Mouse (Mus musculus) inflammation-experienced regulatory T-cells, adult 6 months (primary cell): ENCODE measurements around the gene Akt1. TPM values are rescaled to one million over a fixed set of nuclear protein-coding genes. Genes with fewer than 3 reads are reported as not detected.
A peak's percentile ranks its signal among the peaks of the same experiment; 100 is the strongest.

Experiments used
- ATAC-seq: one replicate; pipeline ENCODE4 v1.8.0; 2017
- polyA plus RNA-seq, 3 experiments: library from polyadenylated mRNA; unstranded; fragments of 100-300 nt; shearing (Covaris generic); gene quantifications; one replicate each; pipeline ENCODE4 v1.2.1; 2017

The Akt1 gene
- polyA plus RNA-seq, 3 experiments from 2014 or later = 20.2 to 26.3 (median 21.0) TPM

DNA sequence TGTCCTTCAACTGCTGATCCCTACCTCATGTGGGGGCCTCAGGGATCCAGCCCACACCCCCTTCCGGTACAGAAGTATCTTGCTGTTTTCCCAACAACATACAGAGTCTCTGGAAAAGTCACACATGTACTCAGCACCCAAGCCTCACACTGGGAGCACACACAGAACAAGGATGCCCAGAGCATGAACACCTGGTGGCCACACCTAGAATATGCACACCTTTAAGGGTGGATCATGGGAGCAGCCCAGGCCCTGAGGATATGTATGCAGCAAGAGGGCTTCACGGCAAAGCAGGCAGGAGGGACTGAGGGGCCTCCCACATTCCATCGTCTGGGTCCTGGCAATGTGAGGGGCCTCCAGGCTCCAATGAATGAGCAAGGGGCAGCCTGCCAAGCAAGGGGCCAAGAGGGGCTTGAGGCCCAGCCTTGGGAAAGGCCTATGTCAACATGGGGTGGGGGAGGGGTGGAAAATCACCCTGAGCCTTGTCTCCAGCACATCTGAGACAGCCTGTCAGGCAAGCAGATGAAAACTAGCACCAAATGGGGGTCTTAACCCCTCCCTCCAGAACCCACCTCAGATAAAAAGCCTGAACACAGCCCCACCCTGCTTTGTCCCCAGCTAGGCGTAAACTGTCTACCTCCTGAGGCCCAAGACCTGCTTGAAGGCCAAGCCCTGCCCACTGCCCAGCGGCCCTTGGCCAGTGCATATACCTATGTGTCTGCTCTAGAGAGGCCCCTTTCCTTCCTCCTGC, 13.9 kb downstream of the Akt1 start:
- no peak for ATAC-seq

GRCm38 (mm10) chr12:112659109-112659508, 15.6 kb downstream of the Akt1 start:
- ATAC-seq = no peak

- ATAC-seq = no peak
These were observed 16.1 kb downstream of the Akt1 start for GRCm38 (mm10) chr12:112658619-112659018.

DNA sequence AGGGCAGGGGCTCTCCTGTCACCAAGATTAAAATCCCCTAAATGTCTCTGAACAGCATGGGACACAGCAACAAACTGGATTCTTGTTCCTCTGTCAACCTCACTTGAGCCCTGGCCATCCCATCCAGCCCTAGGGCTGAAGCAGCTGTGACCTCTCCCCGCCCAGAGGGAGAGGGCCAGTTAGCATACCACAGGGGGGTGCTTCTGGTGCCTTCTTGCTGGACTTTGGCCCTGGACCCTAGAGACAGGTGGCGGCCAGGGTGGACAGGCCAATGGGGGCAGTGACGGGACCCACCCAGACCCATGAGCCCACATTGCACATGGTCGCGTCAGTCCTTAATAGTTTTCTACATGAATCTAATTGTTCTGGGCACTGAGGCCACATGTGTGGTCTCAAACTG, 20.6 kb downstream of the Akt1 start:
- ATAC-seq = no peak

GRCm38 (mm10) chr12:112653157-112653824, 21.4 kb downstream of the Akt1 start:
- peak; percentile 77 for ATAC-seq

GRCm38 (mm10) chr12:112651778-112652439, 22.8 kb downstream of the Akt1 start:
- no peak for ATAC-seq

GRCm38 (mm10) chr12:112648081-112648480, 26.6 kb downstream of the Akt1 start:
- no peak for ATAC-seq

GRCm38 (mm10) chr12:112646139-112646538, 28.5 kb downstream of the Akt1 start:
- ATAC-seq = no peak

GRCm38 (mm10) chr12:112644855-112645506, 29.7 kb downstream of the Akt1 start:
- ATAC-seq = peak; percentile 46

GRCm38 (mm10) chr12:112644180-112644854, 30.4 kb downstream of the Akt1 start, which contains the start of gene Siva1:
TSS of gene Siva1 (plus strand) at chr12:112644679.
- ATAC-seq = peak; percentile 87

DNA sequence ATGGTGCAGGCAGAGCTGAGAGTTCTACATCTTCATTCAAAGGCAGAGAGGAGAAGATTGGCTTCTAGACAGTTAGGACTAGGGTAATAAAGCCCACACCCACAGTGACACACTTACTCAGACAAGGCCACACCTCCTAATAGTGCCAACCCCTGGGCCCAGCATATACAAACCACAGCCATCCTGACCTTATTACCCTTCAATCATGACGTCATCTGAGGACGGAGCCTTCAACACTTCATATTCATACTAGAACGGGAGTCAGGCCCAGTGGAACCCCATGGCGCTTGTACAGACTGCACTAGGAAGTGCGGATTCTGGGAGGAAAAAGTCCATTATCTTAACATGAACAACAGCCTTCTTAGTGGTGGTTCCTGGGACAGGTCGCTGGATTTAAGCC, 31.6 kb downstream of the Akt1 start:
- no peak for ATAC-seq

DNA sequence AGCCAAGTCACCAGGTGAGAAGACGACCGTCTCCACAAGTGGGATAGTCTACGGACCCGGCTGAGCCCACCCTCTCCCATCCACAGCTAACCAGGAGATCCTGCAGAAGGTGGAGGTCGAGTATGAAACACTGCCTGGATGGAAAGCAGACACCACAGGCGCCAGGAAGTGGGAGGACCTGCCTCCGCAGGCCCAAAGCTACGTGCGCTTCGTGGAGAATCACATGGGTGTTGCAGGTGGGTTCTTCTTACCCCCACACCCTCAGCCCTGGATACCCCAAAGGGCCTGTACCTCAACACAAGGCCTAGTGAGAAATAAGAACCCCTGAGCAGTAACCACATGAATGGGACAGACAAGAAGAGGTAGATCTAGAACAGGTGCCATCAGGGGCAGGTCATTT, 35.2 kb downstream of the Akt1 start:
- no peak for ATAC-seq

DNA sequence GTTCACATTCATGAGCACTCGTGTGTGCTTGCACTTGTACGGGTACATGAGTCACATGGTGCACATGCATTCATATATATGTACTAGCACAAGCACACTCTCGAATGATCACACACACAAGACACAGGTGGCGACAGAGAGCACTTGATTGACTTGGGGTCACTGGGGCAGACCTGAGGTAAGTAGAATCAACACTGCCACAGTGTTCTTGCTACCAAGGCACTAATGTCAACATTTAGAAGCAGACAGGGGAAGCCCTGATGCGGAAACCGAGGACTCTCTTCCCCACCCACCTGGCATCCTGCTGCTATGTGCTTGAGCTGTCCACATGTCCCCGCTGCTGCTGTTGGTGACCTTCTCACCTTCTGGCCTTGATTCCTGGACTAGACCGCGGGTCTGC, 41.0 kb downstream of the Akt1 start:
- no peak for ATAC-seq

- no peak for ATAC-seq
These were observed 41.8 kb downstream of the Akt1 start for GRCm38 (mm10) chr12:112632907-112633306.

- no peak for ATAC-seq
These were observed 42.5 kb downstream of the Akt1 start for GRCm38 (mm10) chr12:112632084-112632777.

DNA sequence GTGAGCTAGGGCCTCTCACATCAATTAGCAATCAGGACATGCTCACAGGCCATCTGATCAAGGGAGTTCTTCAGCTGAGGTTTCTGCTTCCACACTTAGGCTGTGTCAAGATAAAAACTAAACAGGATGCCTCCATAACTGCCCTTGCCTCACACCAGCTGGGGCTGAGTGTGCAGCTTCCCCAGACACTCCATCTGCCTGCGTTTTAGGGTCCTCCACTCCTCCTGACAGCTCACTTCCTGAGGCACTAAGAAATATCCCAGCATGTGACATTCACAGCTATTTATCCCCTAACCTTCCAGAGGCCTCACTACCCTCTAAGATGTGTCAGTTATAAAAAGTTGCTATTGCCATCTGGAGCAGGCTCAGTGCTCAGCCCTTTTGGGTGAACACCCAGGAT, 43.2 kb downstream of the Akt1 start:
- ATAC-seq = no peak

- ATAC-seq = no peak
These were observed 43.9 kb downstream of the Akt1 start for GRCm38 (mm10) chr12:112630796-112631195.

- ATAC-seq = no peak
These were observed 44.7 kb downstream of the Akt1 start for GRCm38 (mm10) chr12:112630029-112630428.

DNA sequence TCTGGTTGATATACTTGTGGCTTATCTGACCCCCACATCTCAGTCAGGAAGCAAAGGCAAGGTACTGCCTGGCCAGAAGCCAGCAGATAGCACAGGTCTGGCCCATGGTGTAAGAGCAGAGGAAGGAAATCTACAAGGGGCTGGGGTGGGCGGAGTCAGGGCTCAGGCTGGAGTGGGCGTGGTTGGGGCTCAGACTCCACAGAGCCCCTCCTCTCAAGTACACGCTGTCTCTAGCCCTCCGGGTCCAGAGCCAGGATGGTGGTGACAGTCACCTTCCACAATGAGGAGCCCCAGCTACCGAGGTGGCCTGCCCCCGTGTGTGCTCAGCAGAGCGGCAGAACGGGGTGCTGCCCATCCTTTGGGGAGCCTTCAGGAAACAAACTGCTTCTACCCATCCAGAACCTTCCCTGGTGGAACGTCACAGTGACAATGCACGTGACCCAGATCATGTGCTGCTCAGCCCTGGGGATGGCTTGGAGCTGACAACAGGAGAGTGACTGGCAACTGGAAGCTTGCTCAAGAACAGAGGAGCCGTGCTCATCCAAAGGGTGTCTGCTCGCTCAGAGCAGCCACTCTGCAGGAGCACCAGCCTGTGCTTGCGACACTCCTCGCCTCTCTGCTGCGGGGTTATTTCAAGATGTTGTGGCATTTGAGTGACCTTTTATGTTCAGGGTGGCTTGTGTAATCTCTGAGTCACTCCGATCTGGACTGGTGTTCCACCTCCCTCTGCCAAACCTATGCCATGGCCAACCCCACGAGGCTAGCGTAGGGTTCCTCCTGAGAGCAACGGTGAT, 45.6 kb downstream of the Akt1 start:
- ATAC-seq = peak; percentile 77

DNA sequence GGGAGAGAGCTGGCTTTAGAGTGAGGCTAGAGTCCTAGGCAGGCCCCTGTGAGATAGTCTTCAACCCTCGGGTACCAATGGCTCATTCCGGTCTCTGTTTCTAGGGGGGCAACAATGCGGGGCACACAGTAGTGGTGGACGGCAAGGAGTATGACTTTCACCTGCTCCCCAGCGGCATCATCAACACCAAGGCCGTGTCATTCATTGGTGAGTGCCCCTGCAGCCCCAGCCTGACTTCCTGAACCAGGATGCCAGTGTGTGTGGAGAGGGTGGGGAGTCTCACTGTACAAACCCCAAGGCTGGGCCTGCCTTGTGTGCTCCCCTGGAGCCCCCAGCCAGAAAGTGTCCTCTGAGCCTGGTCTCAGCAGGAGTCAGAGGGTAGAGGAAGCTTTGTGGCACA, 46.5 kb downstream of the Akt1 start:
- ATAC-seq = no peak
